Mouse (Mus musculus) C2C12 (cell line): ENCODE data around the gene Ttll13. TPM values are rescaled to one million over a fixed set of nuclear protein-coding genes. Genes with fewer than 3 reads are reported as not detected.

Source experiments
- H3K27me3 ChIP-seq: one replicate; pipeline ENCODE4 v1.6.1; 2011; ENCODE audit not compliant: control insufficient read depth, insufficient read depth, insufficient read length
- H3K36me3 ChIP-seq: one replicate; pipeline ENCODE4 v1.6.1; 2011; ENCODE audit not compliant: control insufficient read depth, insufficient read depth
- H3K4me3 ChIP-seq: one replicate; pipeline ENCODE4 v1.5.1; 2011; ENCODE audit warnings: mild to moderate bottlenecking, control low read depth; ENCODE audit not compliant: poor library complexity, insufficient read depth, severe bottlenecking
- H3K79me2 ChIP-seq: one replicate; pipeline ENCODE4 v1.6.1; 2011; ENCODE audit not compliant: control insufficient read depth, insufficient read depth
- H3K79me3 ChIP-seq: one replicate; pipeline ENCODE4 v1.6.1; 2011; ENCODE audit warnings: low read depth, control low read depth
- H3ac ChIP-seq: one replicate; pipeline ENCODE3; 2011; ENCODE audit warnings: low read depth; ENCODE audit not compliant: control insufficient read depth, insufficient read length
- CEBPB ChIP-seq: IDR thresholded peaks from one replicate; pipeline ENCODE4 v1.6.1; 2011; ENCODE audit warnings: low read depth, mild to moderate bottlenecking, control low read depth, moderate library complexity
- CTCF ChIP-seq: IDR thresholded peaks from one replicate; pipeline ENCODE4 v1.5.1; 2011; ENCODE audit not compliant: control insufficient read depth, insufficient read depth, insufficient read length
- FOSL1 ChIP-seq: IDR thresholded peaks from one replicate; pipeline ENCODE4 v1.8.0; 2011; ENCODE audit warnings: mild to moderate bottlenecking, low read length; ENCODE audit not compliant: poor library complexity, insufficient read depth, severe bottlenecking
- MAX ChIP-seq: IDR thresholded peaks from one replicate; pipeline ENCODE4 v1.6.1; 2011; ENCODE audit warnings: mild to moderate bottlenecking, control low read depth
- MYOD1 ChIP-seq: IDR thresholded peaks from one replicate; pipeline ENCODE4 v1.6.1; 2011; ENCODE audit warnings: low read depth; ENCODE audit not compliant: control insufficient read depth, insufficient read length
- MYOG ChIP-seq: IDR thresholded peaks from one replicate; pipeline ENCODE4 v1.6.1; 2011; ENCODE audit not compliant: control insufficient read depth, insufficient read length; ENCODE audit errors: extremely low read depth
- USF1 ChIP-seq: IDR thresholded peaks from one replicate; pipeline ENCODE4 v1.6.1; 2011; ENCODE audit warnings: low read depth, mild to moderate bottlenecking, control low read depth, moderate library complexity
- polyA plus RNA-seq: library from polyadenylated mRNA; unstranded; fragments of >200 nt; fragmentation: generic; extraction: Trizol; gene quantifications from one replicate; pipeline ENCODE4 v1.2.1, GENCODE M21; 2012; ENCODE audit warnings: missing spikeins

Ttll13 gene
- polyA plus RNA-seq, 1 experiment = not detected

- H3K27me3 ChIP-seq = no peaks in the 10 kb centered on the region
- H3K79me2 ChIP-seq = peaks cover 19% of the 10 kb centered on the region
- H3K36me3 ChIP-seq = peaks cover 24% of the 10 kb centered on the region
- H3ac ChIP-seq = peak within 1 kb of the TSS; percentile 54
- no peak for TF ChIP-seq CEBPB
- TF ChIP-seq CTCF = no peak
- TF ChIP-seq MAX = peak; percentile 73
- peaks cover 8% of the 10 kb centered on the region for H3K79me3 ChIP-seq
- peak within 1 kb of the TSS; percentile 71 for H3K4me3 ChIP-seq
Measured at GRCm38 (mm10) chr7:80268897-80269750, 22.9 kb downstream of the Ttll13 start, which contains the start of gene Vps33b. Gene Vps33b (plus strand): TSS chr7:80269649.

- Histone ChIP-seq H3K4me3 (peak overlapping the region; percentile 71), H3ac (peak overlapping the region; percentile 52), H3K79me2 (peaks cover 15% of the 10 kb centered on the region), H3K27me3 (no peaks in the 10 kb centered on the region), H3K36me3 (peaks cover 22% of the 10 kb centered on the region), H3K79me3 (peaks cover 8% of the 10 kb centered on the region)
- TF ChIP-seq MYOD1 (no peak), MAX (no peak), CEBPB (no peak), FOSL1 (no peak), MYOG (no peak), USF1 (no peak), CTCF (no peak)
Measured at GRCm38 (mm10) chr7:80269751-80270255, 23.6 kb downstream of the Ttll13 start.

- Histone ChIP-seq H3K79me2 (peaks cover 15% of the 10 kb centered on the region), H3K4me3 (no peak overlapping the region), H3K36me3 (peaks cover 16% of the 10 kb centered on the region), H3ac (no peak overlapping the region), H3K79me3 (peaks cover 8% of the 10 kb centered on the region), H3K27me3 (no peaks in the 10 kb centered on the region)
- no peak for TF ChIP-seq USF1
- no peak for TF ChIP-seq MYOD1
- TF ChIP-seq CEBPB = no peak
- no peak for TF ChIP-seq MYOG
- TF ChIP-seq FOSL1 = no peak
- no peak for TF ChIP-seq MAX
- no peak for TF ChIP-seq CTCF
Measured at GRCm38 (mm10) chr7:80273456-80273855, 27.3 kb downstream of the Ttll13 start.

GRCm38 (mm10) chr7:80276374-80276773, 30.2 kb downstream of the Ttll13 start:
- Histone ChIP-seq H3K79me3 (no peaks in the 10 kb centered on the region), H3ac (no peak overlapping the region), H3K27me3 (no peaks in the 10 kb centered on the region), H3K36me3 (peaks cover 30% of the 10 kb centered on the region), H3K79me2 (no peaks in the 10 kb centered on the region), H3K4me3 (no peak overlapping the region)
- no peak for TF ChIP-seq MYOG
- no peak for TF ChIP-seq CEBPB
- no peak for TF ChIP-seq MYOD1
- TF ChIP-seq MAX = no peak
- TF ChIP-seq FOSL1 = no peak
- no peak for TF ChIP-seq USF1
- no peak for TF ChIP-seq CTCF

- Histone ChIP-seq H3K79me2 (no peaks in the 10 kb centered on the region), H3K79me3 (no peaks in the 10 kb centered on the region), H3K4me3 (no peak overlapping the region), H3ac (no peak overlapping the region), H3K36me3 (peaks cover 31% of the 10 kb centered on the region), H3K27me3 (no peaks in the 10 kb centered on the region)
- no peak for TF ChIP-seq USF1
- no peak for TF ChIP-seq CTCF
- TF ChIP-seq MYOD1 = no peak
- TF ChIP-seq MAX = no peak
- no peak for TF ChIP-seq FOSL1
- no peak for TF ChIP-seq MYOG
- no peak for TF ChIP-seq CEBPB
Measured at GRCm38 (mm10) chr7:80280032-80280431, 33.9 kb downstream of the Ttll13 start.
